Mouse (Mus musculus) ES-E14 (cell line): Measurements from ENCODE around the gene Otud7a. TPM values are rescaled to one million over a fixed set of nuclear protein-coding genes. Genes with fewer than 3 reads are reported as not detected.

Experiments
- DNase-seq: peaks from one replicate; pipeline ENCODE4 v3.0.0-alpha.2; 2013; ENCODE audit warnings: low read depth, low spot score
- H3K27ac ChIP-seq: 2 replicates; pipeline ENCODE4 v1.5.1; 2012; ENCODE audit warnings: low read depth, mild to moderate bottlenecking, low read length, moderate library complexity, mixed read lengths; ENCODE audit not compliant: poor library complexity, insufficient read depth, severe bottlenecking
- H3K36me3 ChIP-seq: 2 replicates; pipeline ENCODE4 v1.6.1; 2012; ENCODE audit warnings: mild to moderate bottlenecking, low read length, moderate library complexity, mixed read lengths; ENCODE audit not compliant: control insufficient read depth, poor library complexity, insufficient read depth, severe bottlenecking
- H3K4me1 ChIP-seq, 2 experiments: fragments of 150-350 bp in 1 of 2; sonication (generic) in 1 of 2; 2 replicates each; pipeline ENCODE4 v1.6.1; 2012; ENCODE audit warnings: low read length in 2 of 2, mild to moderate bottlenecking in 1 of 2, mixed read lengths in 1 of 2; ENCODE audit not compliant: control insufficient read depth in 2 of 2, insufficient read depth in 2 of 2, poor library complexity in 1 of 2
- H3K4me3 ChIP-seq, 2 experiments: fragments of 150-350 bp in 1 of 2; sonication (generic) in 1 of 2; 2 replicates each; pipeline ENCODE4 v1.5.1; 2012; ENCODE audit warnings: low read length in 2 of 2, low read depth in 1 of 2, mild to moderate bottlenecking in 1 of 2, mixed read lengths in 1 of 2; ENCODE audit not compliant: insufficient read depth in 1 of 2, poor library complexity in 1 of 2, severe bottlenecking in 1 of 2
- H3K9ac ChIP-seq: 2 replicates; pipeline ENCODE4 v1.6.1; 2012; ENCODE audit warnings: low read depth, mild to moderate bottlenecking, low read length, mixed read lengths; ENCODE audit not compliant: poor library complexity, insufficient read depth, severe bottlenecking
- H3K9me3 ChIP-seq: fragments of 150-350 bp; sonication (generic); 2 replicates; pipeline ENCODE4 v1.6.1; 2012; ENCODE audit warnings: low read depth, mild to moderate bottlenecking, low read length; ENCODE audit not compliant: control insufficient read depth, insufficient read depth
- CHD2 ChIP-seq: IDR thresholded peaks from 2 replicates; pipeline ENCODE4 v1.6.1; 2014; ENCODE audit warnings: mild to moderate bottlenecking, low read depth, low read length, inconsistent platforms
- HCFC1 ChIP-seq: IDR thresholded peaks from 2 replicates; pipeline ENCODE4 v1.6.1; 2012; ENCODE audit warnings: low read length, inconsistent platforms, borderline replicate concordance; ENCODE audit not compliant: insufficient read depth
- MAFK ChIP-seq: IDR thresholded peaks from 2 replicates; pipeline ENCODE4 v1.6.1; 2014; ENCODE audit warnings: mild to moderate bottlenecking, low read depth, low read length, inconsistent platforms; ENCODE audit not compliant: insufficient read depth
- ZC3H11A ChIP-seq: IDR thresholded peaks from 2 replicates; pipeline ENCODE4 v1.6.1; 2012; ENCODE audit warnings: low read depth, mild to moderate bottlenecking, inconsistent platforms, low read length, borderline replicate concordance
- ZNF384 ChIP-seq: IDR thresholded peaks from 2 replicates; pipeline ENCODE4 v1.6.1; 2012; ENCODE audit warnings: low read depth, low read length, inconsistent platforms
- in situ Hi-C, 2 experiments: fragments of 600-800 bp; cut with MboI; formaldehyde crosslinking; loops; one replicate each; pipeline ENCODE4 v1.15.1; 2025; ENCODE audit warnings: low sequenced_read_pairs in 2 of 2, inconsistent platforms in 1 of 2; ENCODE audit not compliant: unreplicated experiment in 2 of 2
- total RNA-seq: library from RNA; depleted of rRNA; stranded (reverse); fragments of 300-350 nt; gene quantifications from 2 replicates; pipeline ENCODE4 v1.2.3, GENCODE M21; 2012

Gene Otud7a
- total RNA-seq, 1 experiment = 0.98 TPM

GRCm38 (mm10) chr7:63738142-63738541 lies 293.6 kb downstream of the Otud7a start:
- H3K9ac ChIP-seq = no peak overlapping the region
- in situ Hi-C loops = no loop called here
- H3K4me1 ChIP-seq = no peaks in the 10 kb centered on the region
- H3K27ac ChIP-seq = no peak overlapping the region
- TF ChIP-seq ZNF384 = no peak
- no peak for TF ChIP-seq CHD2
- no peak for TF ChIP-seq MAFK
- no peak for TF ChIP-seq ZC3H11A
- no peak for TF ChIP-seq HCFC1
- H3K4me3 ChIP-seq = no peak overlapping the region
- no peaks in the 10 kb centered on the region for H3K36me3 ChIP-seq
- no peaks in the 10 kb centered on the region for H3K9me3 ChIP-seq
- no peak for DNase-seq

GRCm38 (mm10) chr7:63743116-63743515 lies 298.6 kb downstream of the Otud7a start:
- H3K9me3 ChIP-seq = no peaks in the 10 kb centered on the region
- TF ChIP-seq CHD2 = no peak
- TF ChIP-seq ZC3H11A = no peak
- no peak for TF ChIP-seq ZNF384
- TF ChIP-seq MAFK = no peak
- TF ChIP-seq HCFC1 = no peak
- no peak for DNase-seq
- no peaks in the 10 kb centered on the region for H3K4me1 ChIP-seq
- no peak overlapping the region for H3K9ac ChIP-seq
- no peaks in the 10 kb centered on the region for H3K36me3 ChIP-seq
- H3K27ac ChIP-seq = no peak overlapping the region
- in situ Hi-C loops = no loop called here
- H3K4me3 ChIP-seq = no peak overlapping the region

GRCm38 (mm10) chr7:63752081-63752480 lies 307.5 kb downstream of the Otud7a start:
- Histone ChIP-seq H3K9me3 (no peaks in the 10 kb centered on the region), H3K27ac (no peak overlapping the region), H3K36me3 (no peaks in the 10 kb centered on the region), H3K9ac (no peak overlapping the region), H3K4me1 (peaks cover 0 to 4% of the 10 kb centered on the region in 2 experiments; a peak in 1 of 4 replicates), H3K4me3 (no peak overlapping the region)
- no peak for DNase-seq
- in situ Hi-C loops = no loop called here
- TF ChIP-seq MAFK (no peak), CHD2 (no peak), ZC3H11A (no peak), HCFC1 (no peak), ZNF384 (no peak)

GRCm38 (mm10) chr7:63753274-63753751 lies 308.8 kb downstream of the Otud7a start:
- Histone ChIP-seq H3K36me3 (no peaks in the 10 kb centered on the region), H3K9ac (no peak overlapping the region), H3K9me3 (no peaks in the 10 kb centered on the region), H3K27ac (no peak overlapping the region), H3K4me1 (peaks cover 0 to 4% of the 10 kb centered on the region in 2 experiments; a peak in 1 of 4 replicates), H3K4me3 (no peak overlapping the region)
- in situ Hi-C loops = no loop called here
- TF ChIP-seq ZNF384 (no peak), ZC3H11A (no peak), MAFK (no peak), HCFC1 (no peak), CHD2 (no peak)
- DNase-seq = no peak
